Mouse (Mus musculus) forelimb bud, embryonic 11.5 days (tissue): Measurements from ENCODE around the gene Phf21a.

Experiments used
- DNase-seq: peaks from one replicate; pipeline ENCODE4 v3.0.0-alpha.2; 2012; ENCODE audit warnings: low read depth, low spot score

Gene Phf21a

DNA sequence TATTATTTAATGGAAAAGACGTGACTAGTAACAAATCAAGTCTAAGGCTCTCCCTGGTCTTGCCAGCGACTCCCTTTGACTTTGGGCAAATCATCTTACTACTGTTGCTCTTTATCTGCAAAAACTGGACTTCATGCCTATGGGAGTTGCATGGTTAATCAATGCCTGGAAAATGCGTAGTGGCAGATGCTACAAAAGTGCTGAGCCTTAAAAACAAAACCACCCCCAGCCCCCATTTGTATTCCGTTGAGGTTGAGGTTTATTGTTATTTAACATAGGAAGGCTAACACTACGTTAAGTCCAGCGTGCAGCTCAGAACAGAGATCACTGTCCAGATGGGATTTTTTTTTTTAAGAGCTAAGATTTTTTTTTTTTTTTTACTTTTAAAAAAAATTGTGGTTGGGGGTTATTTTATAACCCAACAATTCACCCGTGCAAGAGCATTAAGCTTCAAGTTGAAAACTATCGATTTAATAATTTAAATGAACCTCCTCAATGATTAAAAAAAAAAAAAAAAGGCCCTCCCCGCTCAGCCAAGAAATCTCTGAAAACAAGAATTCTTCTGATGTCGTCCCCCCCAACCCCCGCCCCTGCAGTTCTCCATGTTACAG is 89.3 kb downstream of the Phf21a start:
- DNase-seq = no peak

DNA sequence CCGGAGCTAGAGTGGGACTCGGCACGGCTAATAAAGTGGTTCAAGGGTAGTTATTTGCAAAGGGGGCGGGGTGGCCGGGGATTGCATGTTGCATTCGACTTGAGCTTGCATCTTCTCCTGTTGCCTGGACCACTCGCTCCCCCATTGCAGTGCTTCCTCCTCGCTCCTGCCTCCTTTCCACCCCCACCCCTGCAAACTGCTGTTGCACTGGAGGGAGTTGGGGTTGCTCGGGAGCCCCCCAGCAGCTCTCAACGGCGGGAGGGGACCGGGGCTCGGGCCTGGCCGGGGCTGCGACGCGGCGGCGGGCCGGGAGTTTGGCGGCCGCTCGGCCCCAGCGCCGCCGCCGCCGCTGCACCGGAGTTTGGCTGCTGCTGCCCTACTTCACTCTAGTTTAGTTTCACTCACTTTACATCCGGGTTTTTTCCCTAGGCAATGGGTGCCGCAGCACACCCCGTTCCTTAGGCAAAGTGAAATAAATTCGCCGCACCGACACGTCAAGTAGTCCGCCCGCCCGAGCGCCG is 90.1 kb downstream of the Phf21a start:
- peak; percentile 89 for DNase-seq

DNA sequence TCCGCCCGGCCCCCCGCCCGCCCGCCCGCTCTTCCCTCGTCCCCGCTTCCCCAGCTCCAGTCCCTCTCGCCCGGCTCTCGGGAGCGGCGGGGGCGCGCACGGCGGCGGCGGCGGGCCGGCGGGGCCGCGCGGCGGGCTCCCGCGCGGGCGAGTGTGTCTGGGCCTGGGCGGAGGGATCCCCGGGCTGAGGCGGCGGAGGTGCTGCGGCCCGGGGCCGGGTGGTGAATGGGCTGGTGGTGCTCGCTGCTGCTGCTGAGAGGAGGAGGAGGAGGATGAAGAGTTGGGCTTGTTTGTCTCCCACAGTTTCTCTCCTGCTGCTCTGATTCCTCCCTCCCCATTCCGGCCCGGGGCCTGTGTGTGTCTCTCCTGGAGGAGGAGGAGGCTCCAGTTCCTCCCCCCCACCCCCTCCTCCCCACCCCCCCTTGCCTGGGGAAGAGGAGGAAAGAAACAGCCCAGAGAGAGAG is 90.7 kb downstream of the Phf21a start:
- peak; percentile 89 for DNase-seq

DNA sequence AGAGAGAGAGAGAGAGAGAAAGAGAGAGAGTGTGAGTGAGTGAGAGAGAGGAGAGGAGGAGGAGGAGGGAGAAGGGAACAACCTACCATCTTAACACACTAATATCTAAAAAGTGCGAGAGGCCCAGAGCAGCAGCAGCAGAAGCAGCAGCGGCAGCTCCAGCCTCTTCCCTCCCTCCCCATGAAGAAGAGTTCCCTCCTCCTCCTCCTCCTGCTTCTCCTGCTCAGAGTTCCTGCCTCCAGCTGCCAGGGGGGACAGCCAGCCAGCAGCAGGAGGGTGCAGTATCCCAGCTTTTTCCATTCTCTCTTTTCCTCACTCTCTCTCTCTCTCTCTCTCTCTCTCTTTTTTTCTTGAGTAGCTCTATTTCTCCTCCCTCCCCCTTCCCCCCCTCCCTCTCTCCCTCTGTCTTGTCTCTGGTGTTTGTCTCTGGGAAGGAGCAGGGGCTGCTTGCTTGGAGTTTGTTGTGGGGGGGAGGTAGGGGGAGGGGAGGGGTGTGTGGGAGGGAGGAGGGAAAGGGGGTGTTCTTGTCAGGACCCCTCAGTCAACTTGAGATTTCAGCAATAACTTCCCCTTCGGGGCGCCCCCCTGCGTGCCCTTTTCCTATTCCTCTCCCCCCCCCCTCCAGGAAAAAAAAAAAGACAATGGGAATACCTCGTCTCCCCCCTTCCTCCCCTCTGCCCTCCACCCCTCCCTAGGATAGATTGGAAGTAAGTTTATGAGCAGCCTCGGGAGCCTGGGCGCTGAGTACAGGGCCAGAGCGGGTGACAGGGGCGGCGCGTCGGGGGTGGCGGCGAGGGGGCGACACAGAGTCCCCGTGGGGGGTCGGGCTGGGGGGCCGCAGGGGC is 91.4 kb downstream of the Phf21a start:
- peak; percentile 59 for DNase-seq

DNA sequence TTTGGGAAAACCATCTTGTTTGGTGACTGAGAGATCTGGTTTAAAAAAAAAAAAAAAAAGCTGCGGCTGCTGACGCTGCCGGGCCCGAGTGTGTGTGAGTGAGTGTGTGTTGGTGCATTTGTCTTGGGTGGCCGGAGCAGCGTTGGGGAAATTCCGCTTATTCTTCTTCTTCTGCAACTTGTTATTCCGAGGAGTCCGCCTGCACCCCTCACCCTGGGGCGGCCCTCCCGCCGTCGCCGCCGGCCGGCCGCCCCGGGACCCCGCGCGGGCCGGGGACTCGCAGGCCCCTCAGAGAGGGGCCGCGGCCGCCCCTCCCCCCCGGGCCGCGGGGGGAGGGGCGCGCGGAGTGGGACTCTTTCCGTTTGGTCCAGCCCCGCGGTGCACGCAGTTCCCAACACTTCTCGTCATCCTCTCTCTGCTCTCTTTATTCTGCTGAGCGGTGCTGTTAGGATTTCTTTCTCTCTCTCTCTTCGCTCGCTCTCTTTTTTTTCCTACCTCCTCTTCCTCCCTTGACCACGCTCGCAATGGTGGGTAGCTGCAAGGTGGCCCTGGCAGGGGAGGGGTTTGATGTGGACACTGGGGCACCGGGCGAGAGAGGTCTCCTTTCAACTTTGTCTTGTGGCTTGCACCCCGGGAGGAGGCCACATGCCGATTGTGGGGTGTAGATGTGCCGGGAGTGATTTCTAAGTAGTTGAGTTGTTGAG is 92.3 kb downstream of the Phf21a start:
- DNase-seq = peak; percentile 59

DNA sequence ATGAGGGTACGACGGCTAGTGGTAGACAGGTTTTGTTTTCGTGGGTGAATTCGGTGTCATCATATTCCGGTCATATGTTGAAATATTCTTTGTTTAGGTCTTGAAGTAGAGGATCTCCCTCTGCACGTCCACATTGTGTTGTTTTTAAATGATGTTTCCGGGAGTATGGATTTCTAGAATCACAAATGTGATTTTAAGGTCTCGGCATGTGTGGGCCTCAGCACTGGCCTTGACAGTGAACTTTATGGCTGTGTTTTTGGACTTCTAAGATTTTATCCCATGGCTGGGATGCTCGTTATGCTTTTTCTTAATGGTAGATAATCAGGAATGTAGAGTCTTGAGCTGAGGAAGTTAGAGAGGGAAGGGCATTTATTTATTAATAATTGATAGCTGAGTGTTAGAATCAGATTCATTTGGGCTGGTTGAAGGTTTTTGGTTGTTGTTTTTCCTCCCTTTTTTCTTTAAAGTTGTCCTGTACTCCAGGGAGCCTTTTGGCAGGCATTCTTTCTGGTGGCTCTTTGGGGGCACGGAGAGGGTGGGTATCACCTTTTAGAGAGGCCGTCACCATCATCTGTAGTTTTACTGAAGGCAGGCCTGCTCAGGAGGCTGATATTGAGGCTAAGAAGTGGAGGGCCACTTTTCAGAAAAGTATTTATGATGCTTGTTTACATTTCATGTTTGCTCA is 93.0 kb downstream of the Phf21a start:
- no peak for DNase-seq

DNA sequence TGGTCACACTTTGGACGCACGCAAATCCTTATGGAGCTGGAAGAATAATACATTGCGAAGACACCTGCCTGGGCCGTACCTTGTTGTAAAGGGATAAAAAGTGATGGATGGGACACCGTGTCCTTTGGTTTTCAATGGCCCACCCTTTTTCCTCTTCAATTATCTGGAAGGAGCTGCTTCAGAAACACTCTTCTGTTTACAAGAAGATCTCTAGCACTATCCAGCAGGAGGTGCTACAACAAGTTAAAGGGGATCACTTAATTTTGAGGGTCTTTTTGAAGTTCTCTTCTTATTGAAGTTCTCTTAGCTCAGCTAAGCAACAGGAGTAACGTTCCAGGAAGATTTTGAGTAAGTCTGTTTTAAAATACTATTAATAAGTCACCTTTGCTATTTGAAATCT is 94.1 kb downstream of the Phf21a start:
- DNase-seq = no peak

DNA sequence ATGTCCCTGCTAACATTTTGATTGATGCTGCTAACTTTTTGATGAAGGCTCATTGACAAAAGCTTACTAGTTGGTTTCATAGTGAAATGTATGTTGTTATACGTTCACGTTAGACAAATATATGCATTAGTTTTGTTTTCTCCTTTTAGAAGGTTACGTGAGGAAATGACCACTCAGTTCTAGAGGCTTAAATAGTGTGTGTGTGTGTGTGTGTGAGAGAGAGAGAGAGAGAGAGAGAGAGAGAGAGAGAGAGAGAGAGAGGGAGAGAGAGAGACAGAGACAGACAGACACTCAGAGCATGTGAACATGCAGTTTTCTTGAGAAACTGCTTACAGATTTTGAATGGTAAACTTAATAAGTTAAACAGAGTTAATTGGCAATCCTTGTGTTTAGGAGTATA is 95.8 kb downstream of the Phf21a start:
- no peak for DNase-seq

DNA sequence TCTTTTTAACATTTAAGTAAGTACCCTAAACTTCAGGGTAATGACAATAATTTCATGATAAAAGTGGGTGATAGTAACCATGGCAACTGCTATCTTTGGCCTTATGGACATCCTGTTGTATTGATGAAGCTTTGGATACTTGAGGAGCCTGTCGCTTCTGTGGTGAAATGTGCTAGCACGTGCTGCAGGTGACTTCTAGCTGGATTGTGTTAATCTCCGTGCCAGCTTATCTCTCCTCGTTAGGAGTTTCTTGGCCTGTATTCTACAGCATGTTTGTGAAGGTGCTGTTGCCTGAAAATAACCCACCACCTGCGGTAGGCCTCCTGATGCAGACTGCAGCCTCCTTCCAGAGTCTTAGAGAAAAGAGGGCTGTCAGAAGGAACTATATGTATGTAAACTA is 98.0 kb downstream of the Phf21a start:
- DNase-seq = no peak

DNA sequence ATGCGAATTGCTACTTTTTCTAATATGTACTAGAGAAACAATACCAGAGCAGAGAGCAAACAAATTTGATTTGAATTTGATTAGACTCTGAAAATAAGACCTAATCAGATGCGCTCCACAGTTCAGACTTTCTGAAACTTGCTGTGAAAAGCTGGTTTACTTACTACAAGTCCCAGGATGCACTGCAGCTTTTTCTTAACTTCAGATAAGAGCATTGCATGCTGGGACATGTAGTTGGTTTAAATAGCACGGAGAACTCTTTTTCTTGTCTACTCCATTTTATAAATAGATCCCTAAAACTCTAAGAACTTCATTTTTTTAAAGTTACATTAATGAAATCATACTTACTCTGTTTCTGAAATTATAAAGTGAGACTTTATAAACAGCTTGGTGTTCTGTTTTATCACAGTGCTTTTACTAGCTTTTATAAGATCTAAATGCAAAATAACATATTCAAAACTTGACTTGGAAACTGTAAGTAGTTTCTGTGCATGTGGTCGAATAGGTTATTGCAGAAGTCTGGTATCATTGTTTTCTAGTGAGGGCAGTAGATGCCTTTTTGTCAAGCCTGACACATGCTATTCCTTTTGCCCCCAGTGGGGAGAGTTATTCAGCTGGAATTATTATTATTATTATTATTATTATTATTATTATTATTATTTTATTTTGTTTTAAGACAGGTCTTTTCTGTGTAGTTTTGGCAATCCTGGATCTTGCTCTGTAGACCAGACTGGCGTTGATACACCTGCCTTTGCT is 99.1 kb downstream of the Phf21a start:
- peak; percentile 43 for DNase-seq

DNA sequence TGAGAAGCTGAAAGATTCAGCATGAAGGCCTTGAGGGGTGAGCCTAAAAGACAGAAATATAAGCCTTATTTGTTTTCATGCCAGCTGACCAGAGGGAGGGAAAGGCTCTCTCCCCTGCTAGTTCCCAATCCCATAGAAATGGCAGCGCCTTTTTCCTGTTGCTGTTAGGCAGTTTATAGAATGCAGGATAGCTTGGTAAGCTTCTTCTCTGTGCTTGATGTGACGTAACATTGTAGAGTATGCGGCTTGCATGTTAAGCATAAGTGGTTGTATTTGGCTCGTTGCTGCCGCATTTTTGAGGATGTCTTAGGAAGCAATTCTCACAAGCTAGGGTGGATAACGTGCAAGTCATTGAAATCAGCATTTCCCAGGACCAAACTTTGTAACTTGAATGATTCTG is 105.2 kb downstream of the Phf21a start:
- no peak for DNase-seq

DNA sequence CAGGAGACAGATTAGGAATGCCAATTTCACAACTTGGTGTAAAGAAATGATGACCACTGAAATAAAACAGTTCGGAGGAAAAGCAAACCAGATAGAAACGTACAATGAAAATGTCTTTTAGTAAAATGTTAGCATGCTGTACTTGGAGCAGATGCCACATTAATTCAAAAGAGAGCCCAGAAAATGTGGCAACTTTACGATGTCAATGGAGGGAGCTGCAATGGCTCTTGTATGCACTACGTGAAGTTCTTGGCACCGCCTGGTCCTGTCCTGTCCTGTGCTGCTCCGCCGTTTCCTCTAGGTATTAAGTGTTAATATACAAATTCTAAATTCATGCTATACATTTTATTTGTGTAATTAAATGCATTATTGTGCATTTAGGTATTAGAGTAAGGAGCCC is 105.8 kb downstream of the Phf21a start:
- no peak for DNase-seq

DNA sequence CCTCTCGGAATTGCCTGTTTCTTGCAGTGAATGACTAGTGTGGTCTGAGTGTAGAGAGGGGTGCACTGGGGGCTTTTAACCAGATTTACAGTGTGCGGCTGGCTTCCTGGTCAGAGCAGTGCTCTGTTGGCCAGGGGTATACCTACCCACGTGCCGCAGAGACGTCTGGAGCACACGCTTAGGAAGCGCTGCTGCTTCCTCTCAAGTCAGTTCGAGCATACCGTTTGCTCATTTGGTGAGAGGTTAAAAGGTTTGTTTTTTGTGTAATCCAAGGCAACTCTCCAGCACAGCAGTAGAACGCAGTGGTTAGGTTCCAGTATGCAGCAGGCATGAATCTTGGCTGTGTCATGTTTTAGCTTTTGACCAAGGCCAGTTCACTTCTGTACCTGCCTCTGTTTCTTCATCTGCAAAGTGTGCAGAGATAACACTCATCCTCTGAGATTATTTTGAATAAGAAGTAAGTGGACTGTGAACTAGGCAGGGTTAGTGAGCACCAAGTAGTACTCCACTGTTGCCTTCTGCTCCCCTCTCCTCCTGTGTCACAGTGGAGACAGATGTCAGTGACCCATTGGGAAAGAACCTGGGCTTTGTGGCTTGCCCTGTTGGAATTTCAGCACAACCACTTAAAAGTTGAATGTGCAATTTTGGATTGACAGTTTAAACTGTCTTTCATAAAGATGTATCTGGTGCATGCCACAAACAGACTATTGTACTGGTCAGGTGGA is 106.8 kb downstream of the Phf21a start:
- no peak for DNase-seq

DNA sequence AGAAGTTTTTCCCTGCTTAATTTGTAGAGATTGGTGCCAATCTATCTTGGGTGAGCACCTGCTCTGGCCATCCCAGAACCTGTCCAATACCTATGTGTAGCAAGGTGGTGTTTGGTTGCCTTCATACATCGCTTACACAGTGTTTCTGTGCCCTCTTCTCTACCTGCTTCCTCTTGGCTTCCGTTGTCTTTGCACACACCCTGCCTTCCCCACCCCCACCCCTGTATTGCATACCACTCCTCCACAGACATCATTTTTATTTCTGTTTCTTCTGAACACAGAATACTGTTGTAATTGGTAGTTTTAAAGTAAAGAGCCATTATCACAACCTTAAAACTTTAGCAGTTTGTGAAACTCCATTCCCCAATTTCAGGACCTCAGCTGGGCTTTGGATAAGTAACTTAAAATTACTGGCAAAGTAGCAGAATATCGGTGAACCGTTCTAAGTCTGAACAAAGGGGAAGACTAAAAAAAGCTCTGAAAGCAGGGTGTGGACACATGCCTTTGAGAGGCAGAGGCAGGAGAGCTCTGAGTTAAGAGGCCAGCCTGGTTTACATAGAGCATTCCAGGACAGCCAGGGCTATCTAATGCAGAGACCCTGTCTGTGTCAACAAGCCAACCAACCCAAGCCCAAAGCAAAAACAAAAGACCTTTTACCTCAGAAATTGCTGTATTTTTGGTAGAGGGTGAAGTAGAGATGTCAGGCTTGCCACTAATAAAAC is 109.6 kb downstream of the Phf21a start:
- no peak for DNase-seq

DNA sequence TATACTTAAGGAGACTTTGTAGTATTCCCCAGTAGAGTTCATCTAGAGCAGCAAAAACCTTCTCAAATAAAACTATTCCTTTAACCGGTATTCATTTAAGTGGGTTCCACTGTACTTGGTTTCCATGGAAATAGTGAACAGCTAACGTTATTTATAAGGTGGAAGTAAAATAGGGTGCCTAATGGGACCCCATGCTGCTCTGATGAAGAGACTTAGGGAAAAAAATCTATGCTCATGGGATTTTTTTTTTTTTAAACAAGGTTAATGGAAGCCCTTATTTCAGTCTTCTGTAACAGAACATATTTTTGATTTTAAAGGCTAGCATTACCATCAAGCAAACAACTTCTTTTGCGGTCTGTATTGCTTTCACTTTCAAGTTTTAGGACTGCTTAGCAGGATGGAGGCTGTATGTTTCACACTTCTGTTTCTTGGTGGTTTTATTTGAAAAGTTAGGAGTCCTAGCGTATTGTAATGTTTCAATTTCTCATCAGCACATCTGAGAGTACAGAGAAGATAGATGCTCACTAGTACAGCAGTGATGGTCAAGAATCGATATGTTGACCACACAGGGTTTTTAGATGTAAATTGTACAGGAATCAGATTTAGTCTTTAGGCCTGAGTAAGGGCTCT is 112.2 kb downstream of the Phf21a start:
- no peak for DNase-seq

DNA sequence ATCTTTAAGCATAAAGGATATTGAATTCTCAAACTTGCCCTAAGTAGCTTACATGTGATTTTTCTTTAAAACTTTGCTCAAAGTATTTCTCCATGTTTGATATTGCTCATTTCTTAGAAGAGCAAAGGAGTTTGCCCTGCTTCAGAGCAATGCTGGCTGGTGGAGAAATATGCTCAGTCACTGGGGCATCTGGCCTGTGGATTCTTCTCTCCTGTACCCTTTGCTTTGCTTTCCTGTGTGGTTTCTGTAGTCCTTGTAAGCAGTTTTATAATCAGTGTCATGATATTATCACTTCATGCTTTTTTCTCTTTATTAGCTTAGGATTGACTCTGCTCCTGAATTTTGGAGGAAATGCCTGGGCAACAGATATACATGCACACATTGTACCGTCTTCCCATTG is 117.5 kb downstream of the Phf21a start:
- no peak for DNase-seq

DNA sequence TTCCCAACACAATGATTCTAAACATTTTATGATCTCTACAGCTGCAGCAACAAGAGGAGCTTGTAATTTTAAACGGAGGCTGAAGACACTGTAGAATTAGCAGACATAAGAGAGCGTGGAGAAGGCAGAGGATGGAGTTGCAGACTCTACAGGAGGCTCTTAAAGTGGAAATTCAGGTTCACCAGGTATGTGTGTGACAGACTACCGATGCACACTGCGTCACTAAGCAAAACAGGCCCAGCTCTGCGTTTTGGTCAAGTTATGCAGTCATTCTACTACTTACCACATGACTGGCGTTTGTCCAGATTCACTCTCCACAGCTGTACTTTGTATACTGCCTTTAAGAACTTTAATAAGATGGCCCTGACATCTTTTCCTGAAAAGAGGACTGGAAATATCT is 128.5 kb downstream of the Phf21a start:
- no peak for DNase-seq

DNA sequence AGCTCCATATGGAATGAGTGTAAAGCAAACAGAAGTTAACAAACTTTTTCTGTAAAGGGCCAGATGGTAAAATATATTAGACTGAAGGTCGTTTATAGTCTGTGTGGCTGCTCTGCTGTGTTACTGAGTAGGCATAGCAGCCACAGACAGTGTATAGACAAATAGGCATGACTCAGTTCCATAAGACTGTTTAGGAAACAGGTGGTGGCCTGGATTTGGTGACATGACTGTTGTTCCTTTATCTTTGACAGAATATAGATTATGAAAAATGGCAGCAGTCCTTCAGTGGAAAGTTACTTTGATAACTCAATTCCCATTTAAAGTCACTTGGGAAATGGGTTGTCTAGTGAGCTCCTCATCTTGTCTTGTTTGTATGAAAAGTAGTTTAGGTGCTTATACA is 132.7 kb downstream of the Phf21a start:
- no peak for DNase-seq

DNA sequence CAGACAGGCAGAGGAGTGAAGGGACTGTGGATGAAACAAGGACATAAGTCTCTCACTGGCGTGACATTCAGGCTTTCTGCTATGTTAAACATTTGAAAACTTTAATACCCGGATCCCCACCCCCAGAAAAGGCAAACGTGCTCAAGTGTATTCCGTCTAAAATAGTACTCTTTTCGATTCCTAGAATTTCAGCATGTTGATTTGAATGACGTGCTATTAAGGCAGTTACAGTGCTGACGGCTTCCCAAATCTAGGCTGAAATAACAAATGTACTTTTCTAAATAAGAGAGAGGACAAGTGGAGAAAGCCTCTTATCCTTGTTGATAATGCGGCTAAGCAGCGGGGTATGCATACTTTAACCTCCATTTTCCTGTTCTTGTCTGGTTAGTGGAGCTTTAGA is 137.1 kb downstream of the Phf21a start:
- DNase-seq = no peak
